Mouse (Mus musculus): ENCODE data around the gene Adk. TPM values are rescaled to one million over a fixed set of nuclear protein-coding genes. Genes with fewer than 3 reads are reported as not detected.

The Adk gene
- total RNA-seq (2021): 100 to 1,000 TPM in 1 of 2 experiments, 10 to 100 TPM in 1; 94.0 to 111 TPM
- long read RNA-seq, experiment 1, transcript Adk-201 (11 exons, 1,782 nt): major isoform, 60 of 103 reads
- long read RNA-seq, experiment 1, transcript Adk-202 (2 exons, 289 nt): minor isoform, 28 of 103 reads
- long read RNA-seq, experiment 1, partial matches to known transcripts: 6 of 103 reads
- long read RNA-seq, experiment 1, other reads (novel, unspliced or antisense): 6 of 103 reads
- long read RNA-seq, experiment 2, transcript Adk-202 (2 exons, 289 nt): minor isoform, 30 of 130 reads
- long read RNA-seq, experiment 2, transcript Adk-201 (11 exons, 1,782 nt): major isoform, 87 of 130 reads
- long read RNA-seq, experiment 2, partial matches to known transcripts: 7 of 130 reads
- long read RNA-seq, experiment 2, other reads (novel, unspliced or antisense): 5 of 130 reads

DNA sequence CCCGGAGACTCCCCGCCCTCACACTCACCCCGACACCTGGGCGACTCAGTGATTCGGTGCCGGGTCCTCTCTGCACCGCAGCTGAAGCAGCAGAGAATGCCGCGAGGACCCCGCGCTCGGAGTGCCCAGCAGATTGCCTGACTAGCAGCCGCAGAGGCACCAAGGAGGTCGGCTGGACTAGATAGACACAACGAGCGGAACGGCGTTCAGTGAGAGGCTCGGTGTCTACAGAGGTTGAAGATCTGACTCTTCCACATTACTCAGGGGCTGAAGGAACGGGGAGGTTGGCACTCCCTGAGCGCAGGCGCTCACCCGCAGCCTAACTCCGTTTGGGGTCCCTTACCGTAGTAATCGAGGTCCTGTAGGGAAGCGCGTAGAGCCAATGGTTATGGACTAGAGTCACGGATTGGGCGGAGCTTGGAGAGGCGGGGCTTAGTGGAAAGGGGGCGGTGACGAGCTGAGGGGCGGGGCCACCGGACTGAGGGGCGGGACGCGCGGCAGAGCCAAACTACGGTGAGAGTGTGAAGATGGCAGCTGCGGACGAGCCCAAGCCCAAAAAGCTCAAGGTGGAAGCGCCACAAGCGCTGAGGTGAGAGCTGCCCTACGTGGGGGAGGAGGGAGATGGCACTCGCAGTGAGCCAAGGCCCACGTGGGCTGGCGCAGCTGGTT is at the start of gene Adk, which contains the start of gene Ap3m1:
Gene Adk (plus strand): TSS at position 463 of the 669 bp plus-strand sequence.
Gene Ap3m1 (minus strand): TSS at position 397 of the 669 bp plus-strand sequence.
- DNase-seq: peak; percentile 88 to 95
- intact Hi-C loops (cut with DNase I): loop anchor here (2.0 kb wide), 1 partner anchor 23 kb away; no protein-coding TSS in a partner anchor

DNA sequence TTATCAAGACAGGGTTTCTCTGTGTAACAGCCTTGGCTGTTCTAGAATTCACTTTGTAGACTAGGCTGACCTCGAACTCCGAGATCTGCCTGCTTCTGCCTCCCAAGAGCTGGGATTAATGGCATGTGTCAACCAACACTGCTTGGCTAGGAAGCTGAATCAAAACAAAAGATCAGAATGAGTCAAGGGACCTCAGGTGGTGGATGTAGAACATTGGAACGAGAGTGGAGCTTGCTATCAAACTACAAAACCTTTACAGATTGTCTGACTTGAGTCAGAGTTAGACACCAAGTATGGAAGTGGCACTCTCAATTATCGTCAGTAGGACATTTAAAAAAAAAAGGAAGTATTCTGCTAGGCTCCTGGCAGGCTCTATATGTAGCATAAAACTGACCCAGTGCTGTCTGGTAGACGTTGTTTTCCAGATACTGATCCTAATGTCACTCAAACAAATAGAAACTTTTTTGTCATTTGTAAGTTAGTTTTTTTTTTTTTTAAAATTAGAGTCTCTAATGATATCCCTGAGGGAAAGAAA is 38.5 kb upstream of the Adk start:
- no peak for DNase-seq
- intact Hi-C loops (cut with DNase I): no loop called here

GRCm38 (mm10) chr14:21017871-21018270 is 34.5 kb upstream of the Adk start:
- intact Hi-C loops (cut with DNase I): no loop called here

DNA sequence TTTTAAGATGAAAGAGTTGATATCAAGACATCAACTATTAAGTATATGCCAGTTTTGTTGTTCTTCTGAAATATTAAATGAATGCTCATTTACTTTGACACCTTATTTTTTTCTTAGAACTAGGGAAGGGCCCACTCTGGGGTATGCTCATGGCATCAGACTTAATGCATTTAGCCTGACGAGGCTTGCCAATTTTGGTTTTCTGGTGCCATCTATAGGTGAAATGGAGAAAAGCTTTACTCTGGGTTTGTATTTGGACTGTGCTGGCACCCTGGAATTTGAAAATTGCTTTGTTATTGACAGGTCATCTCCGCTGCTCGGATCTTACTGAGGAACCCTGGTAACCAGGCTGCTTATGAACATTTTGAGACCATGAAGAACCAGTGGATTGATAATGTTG is 33.4 kb upstream of the Adk start:
- intact Hi-C loops (cut with DNase I): no loop called here
- DNase-seq: no peak

More at GRCm38 (mm10) chr14:21017871-21018270, 34.5 kb upstream of the Adk start:
- no peak for DNase-seq

DNA sequence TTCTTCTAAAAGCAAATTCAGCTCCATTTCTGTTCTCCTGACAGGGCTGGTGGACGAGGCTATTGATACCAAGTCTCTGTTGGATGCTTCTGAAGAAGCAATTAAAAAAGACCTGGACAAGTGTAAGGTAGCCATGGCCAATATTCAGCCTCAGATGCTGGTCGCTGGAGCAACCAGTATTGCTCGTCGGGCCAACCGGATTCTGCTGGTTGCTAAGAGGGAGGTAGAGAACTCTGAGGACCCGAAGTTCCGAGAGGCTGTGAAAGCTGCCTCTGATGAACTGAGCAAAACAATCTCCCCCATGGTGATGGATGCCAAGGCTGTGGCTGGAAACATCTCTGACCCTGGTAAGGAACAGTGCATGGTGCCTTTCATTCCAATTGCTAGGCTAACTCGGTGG is 31.9 kb upstream of the Adk start:
- DNase-seq: no peak
- intact Hi-C loops (cut with DNase I): no loop called here

DNA sequence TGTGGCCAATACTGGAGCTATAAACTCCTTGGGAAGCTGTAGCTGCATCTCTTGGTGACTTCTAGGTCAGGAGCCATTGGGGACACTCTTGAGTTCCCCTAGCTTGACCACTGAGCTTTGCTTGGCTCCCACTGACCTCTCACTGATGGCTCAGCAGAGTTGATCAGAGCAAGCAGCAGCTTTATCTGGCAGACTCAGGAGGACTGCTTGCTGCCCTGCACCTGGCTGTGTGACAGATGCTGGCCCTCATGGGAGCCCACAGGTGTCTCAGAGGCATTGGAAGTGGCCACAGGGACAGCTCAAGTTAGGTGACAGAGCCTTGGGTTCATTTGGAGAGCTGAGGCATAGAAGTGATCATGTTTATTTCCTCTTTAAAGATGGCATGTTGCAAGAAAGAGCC is 24.8 kb upstream of the Adk start:
- intact Hi-C loops (cut with DNase I): no loop called here
- DNase-seq: no peak

GRCm38 (mm10) chr14:21029025-21029659 is 23.2 kb upstream of the Adk start:
- intact Hi-C loops (cut with DNase I): no loop called here
- no peak for DNase-seq

DNA sequence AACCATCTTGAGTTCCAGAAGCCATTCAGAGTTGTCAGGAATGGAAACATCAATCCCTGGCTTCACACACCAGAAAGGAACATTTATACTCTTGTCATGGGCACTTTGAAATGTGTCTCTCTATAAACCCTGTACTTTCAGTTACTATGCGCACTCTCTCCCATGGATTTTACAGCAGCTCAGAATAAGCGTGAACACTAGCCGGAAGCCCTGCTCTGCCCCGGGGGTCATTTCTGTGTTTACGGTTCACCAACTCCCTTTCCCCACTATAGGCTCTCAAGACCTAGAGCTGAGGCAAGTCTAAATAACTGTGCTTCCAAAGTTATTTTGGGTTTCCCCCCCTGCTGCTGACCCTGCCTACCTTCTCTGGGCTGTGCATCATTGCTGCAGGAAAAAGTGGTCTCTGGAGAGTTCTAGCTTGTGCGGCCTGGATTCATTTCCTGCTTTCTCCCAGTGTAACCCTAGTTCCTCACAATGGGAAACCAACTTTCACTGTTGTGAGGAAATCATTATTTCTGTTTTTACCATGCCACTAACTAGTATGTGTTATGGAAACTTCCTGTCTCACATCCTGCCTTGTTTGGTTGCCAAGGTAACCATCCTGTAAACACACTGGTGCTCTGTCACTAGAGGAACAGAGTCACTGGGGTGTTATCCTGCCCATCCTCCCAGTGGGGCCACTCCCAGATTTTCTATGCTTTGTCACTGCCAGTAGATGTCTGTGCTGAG is 20.4 kb upstream of the Adk start:
- intact Hi-C loops (cut with DNase I): no loop called here
- DNase-seq: peak in 1 of 2 experiments; percentile 40

- intact Hi-C loops (cut with DNase I): no loop called here
- DNase-seq: no peak
Measured at GRCm38 (mm10) chr14:21034271-21034670, 18.1 kb upstream of the Adk start.

DNA sequence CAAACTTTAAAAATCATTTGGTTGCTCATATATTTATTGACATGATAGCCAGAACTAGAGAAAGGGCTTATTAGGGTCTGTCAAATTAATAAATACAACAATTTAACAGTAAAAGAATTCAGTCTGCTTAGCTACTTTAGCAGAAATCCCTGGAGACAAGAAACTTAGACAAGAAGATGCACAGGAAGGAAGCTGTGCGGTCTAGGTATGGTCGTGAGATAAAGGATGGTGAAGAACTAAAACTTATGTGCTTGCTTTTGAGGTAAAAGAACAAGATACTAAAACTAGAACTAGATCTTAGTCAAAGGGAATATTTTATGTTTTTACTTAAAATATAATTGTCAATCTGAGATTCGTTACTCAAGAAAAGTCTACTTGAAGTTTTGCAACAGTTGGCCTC is 17.6 kb upstream of the Adk start:
- no peak for DNase-seq
- intact Hi-C loops (cut with DNase I): loop anchor here (5.0 kb wide), 1 partner anchor 78 kb away; no protein-coding TSS in a partner anchor

DNA sequence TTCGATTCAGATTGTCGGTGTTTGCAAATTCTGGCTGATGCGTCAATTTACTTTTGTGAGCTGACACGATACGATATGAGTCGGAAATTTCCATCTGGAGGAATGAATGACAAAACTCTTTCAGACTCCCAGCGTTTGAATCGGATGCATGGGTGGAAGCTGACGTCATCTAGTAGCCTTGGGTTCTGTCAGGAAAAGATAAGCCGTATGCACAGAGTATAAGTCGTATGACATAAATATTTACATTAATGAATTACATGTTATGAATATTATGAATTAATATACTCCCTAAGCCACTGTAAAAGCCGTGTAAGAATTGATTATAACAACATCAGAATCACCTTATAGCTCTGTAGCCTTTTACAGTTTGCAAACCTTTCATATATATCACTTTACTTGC is 13.3 kb upstream of the Adk start:
- no peak for DNase-seq
- intact Hi-C loops (cut with DNase I): loop anchor here (5.0 kb wide), 1 partner anchor 73 kb away; no protein-coding TSS in a partner anchor

GRCm38 (mm10) chr14:21039623-21040022 is 12.8 kb upstream of the Adk start:
- intact Hi-C loops (cut with DNase I): loop anchor here (5.0 kb wide), 1 partner anchor 73 kb away; no protein-coding TSS in a partner anchor
- DNase-seq: no peak

DNA sequence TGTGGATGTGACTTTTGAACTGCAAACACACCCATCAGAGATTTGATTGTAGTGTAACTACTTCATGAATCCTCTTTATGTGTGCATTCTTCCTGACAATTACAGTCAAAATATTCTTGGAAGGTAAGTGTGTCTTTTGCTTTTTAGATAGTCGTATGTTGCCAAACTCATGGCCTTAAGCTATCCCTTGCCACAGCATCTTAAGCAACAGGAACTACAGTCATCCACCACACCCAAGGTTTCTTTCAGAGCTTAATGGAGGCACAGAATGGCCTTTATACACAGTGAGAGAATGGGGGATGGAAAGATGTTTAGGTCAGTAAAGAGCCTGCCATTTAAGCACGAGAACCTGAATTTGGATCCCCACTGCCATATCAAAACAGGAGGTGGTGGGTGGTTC is 4.5 kb upstream of the Adk start:
- no peak for DNase-seq
- intact Hi-C loops (cut with DNase I): no loop called here

DNA sequence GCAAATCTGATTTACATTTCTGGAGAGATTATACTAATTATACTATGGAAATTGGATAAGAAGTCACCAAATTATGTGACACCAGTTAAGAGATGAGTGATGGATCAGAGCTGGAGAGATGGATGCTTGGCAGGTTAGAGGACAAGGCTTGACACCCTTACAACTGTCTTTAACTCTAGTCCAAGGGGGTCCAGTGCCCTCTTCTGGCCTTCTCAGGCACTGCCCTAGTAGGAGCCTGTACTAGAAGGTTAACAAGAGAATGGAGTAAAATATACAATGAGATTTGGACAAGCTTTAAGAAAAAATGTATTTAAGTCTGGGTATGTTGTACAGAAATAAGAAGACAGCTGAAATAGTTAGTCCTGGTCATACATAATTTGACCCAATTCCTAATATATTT is 3.5 kb upstream of the Adk start:
- DNase-seq: peak; percentile 31 to 39
- intact Hi-C loops (cut with DNase I): no loop called here

GRCm38 (mm10) chr14:21050734-21051133 is 1.6 kb upstream of the Adk start:
- intact Hi-C loops (cut with DNase I): no loop called here
- no peak for DNase-seq

- intact Hi-C loops (cut with DNase I): loop anchor here (2.0 kb wide), 1 partner anchor 23 kb away; no protein-coding TSS in a partner anchor
- DNase-seq: no peak
Measured at GRCm38 (mm10) chr14:21051380-21052111, 828 bp upstream of the Adk start.

DNA sequence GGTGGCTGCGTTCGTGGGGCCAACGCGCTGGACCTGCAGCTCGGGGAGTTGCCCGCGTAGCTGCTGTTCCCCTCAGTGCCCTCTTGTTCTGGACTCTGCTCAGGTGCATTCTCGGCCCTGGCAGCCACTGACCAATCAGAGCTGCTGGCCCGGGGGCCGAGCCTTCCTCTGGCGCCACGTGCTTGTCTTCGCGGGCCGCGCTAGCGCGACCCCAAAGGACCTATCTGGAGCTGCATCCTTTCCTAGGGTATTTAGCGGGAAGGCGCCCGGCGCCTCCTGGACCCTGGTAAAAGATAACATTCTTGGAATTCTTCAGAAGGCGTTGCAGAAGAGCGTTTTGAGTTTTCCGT is 382 bp downstream of the Adk start:
- peak in 1 of 2 experiments; percentile 60 for DNase-seq
- intact Hi-C loops (cut with DNase I): loop anchor here (2.0 kb wide), 1 partner anchor 22 kb away; no protein-coding TSS in a partner anchor

- intact Hi-C loops (cut with DNase I): loop anchor here (2.0 kb wide), 1 partner anchor 22 kb away; no protein-coding TSS in a partner anchor
- no peak for DNase-seq
Measured at GRCm38 (mm10) chr14:21053151-21053550, 777 bp downstream of the Adk start.

- intact Hi-C loops (cut with DNase I): loop anchor here (2.0 kb wide), 1 partner anchor 21 kb away; no protein-coding TSS in a partner anchor
- DNase-seq: no peak
Measured at GRCm38 (mm10) chr14:21053586-21053985, 1.2 kb downstream of the Adk start.

All from gastrocnemius, postnatal 36 days (tissue).